Mouse (Mus musculus): ENCODE measurements around the gene Eif2b3. TPM values are rescaled to one million over a fixed set of nuclear protein-coding genes. Genes with fewer than 3 reads are reported as not detected.

Gene Eif2b3
- 4.9 TPM for polyA plus RNA-seq (2015; fragmentation: Illumina TruSeq; extraction: RNeasy Lipid Tissue Mini Kit (QIAGEN cat#74804); ENCODE audit: insufficient read depth, low read depth, low replicate concordance)

GRCm38 (mm10) chr4:117019206-117020134 is at the start of gene Eif2b3:
Gene Eif2b3, plus strand, starts transcription at chr4:117019402.

GRCm38 (mm10) chr4:116993672-116994621 is 25.3 kb upstream of the Eif2b3 start, which contains the start of gene Urod:
Gene Urod, minus strand, starts transcription at chr4:116994413.

GRCm38 (mm10) chr4:116995131-116995797 is 23.9 kb upstream of the Eif2b3 start, which contains the start of gene Hectd3:
Gene Hectd3, plus strand, starts transcription at chr4:116995317.

GRCm38 (mm10) chr4:117095551-117096452 is 76.6 kb downstream of the Eif2b3 start, which contains the start of gene Ptch2:
Gene Ptch2, plus strand, starts transcription at chr4:117096075.

GRCm38 (mm10) chr4:117125348-117125909 is 106.2 kb downstream of the Eif2b3 start, which contains the start of gene Btbd19:
Gene Btbd19, minus strand, starts transcription at chr4:117125725.

GRCm38 (mm10) chr4:117126675-117127290 is 107.6 kb downstream of the Eif2b3 start, which contains the start of gene Tctex1d4:
Gene Tctex1d4, plus strand, starts transcription at chr4:117126794.

GRCm38 (mm10) chr4:117133817-117134600 is 114.8 kb downstream of the Eif2b3 start, which contains the start of gene Plk3:
Gene Plk3, minus strand, starts transcription at chr4:117133963.

Other genes starting within 250 kb of the Eif2b3 start
- 2.9 TPM for gene Toe1, start 211.8 kb upstream of the Eif2b3 start, polyA plus RNA-seq (2015; fragmentation: Illumina TruSeq; extraction: RNeasy Lipid Tissue Mini Kit (QIAGEN cat#74804); ENCODE audit: insufficient read depth, low read depth, low replicate concordance)
- 1.1 TPM for gene Mutyh, start 211.7 kb upstream of the Eif2b3 start, polyA plus RNA-seq (2015; fragmentation: Illumina TruSeq; extraction: RNeasy Lipid Tissue Mini Kit (QIAGEN cat#74804); ENCODE audit: insufficient read depth, low read depth, low replicate concordance)
- not detected for gene Hpdl, start 197.7 kb upstream of the Eif2b3 start, polyA plus RNA-seq (2015; fragmentation: Illumina TruSeq; extraction: RNeasy Lipid Tissue Mini Kit (QIAGEN cat#74804); ENCODE audit: insufficient read depth, low read depth, low replicate concordance)
- 0.42 TPM for gene Zswim5, start 142.0 kb upstream of the Eif2b3 start, polyA plus RNA-seq (2015; fragmentation: Illumina TruSeq; extraction: RNeasy Lipid Tissue Mini Kit (QIAGEN cat#74804); ENCODE audit: insufficient read depth, low read depth, low replicate concordance)
- gene Urod, start 25.0 kb upstream of the Eif2b3 start, polyA plus RNA-seq (2015; fragmentation: Illumina TruSeq; extraction: RNeasy Lipid Tissue Mini Kit (QIAGEN cat#74804); ENCODE audit: insufficient read depth, low read depth, low replicate concordance): 26.0 TPM
- 7.8 TPM for gene Hectd3, start 24.1 kb upstream of the Eif2b3 start, polyA plus RNA-seq (2015; fragmentation: Illumina TruSeq; extraction: RNeasy Lipid Tissue Mini Kit (QIAGEN cat#74804); ENCODE audit: insufficient read depth, low read depth, low replicate concordance)
- gene Ptch2, start 76.7 kb downstream of the Eif2b3 start, polyA plus RNA-seq (2015; fragmentation: Illumina TruSeq; extraction: RNeasy Lipid Tissue Mini Kit (QIAGEN cat#74804); ENCODE audit: insufficient read depth, low read depth, low replicate concordance): 0.33 TPM
- 6.5 TPM for gene Btbd19, start 106.3 kb downstream of the Eif2b3 start, polyA plus RNA-seq (2015; fragmentation: Illumina TruSeq; extraction: RNeasy Lipid Tissue Mini Kit (QIAGEN cat#74804); ENCODE audit: insufficient read depth, low read depth, low replicate concordance)
- gene Tctex1d4, start 107.4 kb downstream of the Eif2b3 start, polyA plus RNA-seq (2015; fragmentation: Illumina TruSeq; extraction: RNeasy Lipid Tissue Mini Kit (QIAGEN cat#74804); ENCODE audit: insufficient read depth, low read depth, low replicate concordance): not detected
- 1.6 TPM for gene Plk3, start 114.6 kb downstream of the Eif2b3 start, polyA plus RNA-seq (2015; fragmentation: Illumina TruSeq; extraction: RNeasy Lipid Tissue Mini Kit (QIAGEN cat#74804); ENCODE audit: insufficient read depth, low read depth, low replicate concordance)
- gene Rps8, start 136.8 kb downstream of the Eif2b3 start, polyA plus RNA-seq (2015; fragmentation: Illumina TruSeq; extraction: RNeasy Lipid Tissue Mini Kit (QIAGEN cat#74804); ENCODE audit: insufficient read depth, low read depth, low replicate concordance): 1,006 TPM
- gene Kif2c, start 163.2 kb downstream of the Eif2b3 start, polyA plus RNA-seq (2015; fragmentation: Illumina TruSeq; extraction: RNeasy Lipid Tissue Mini Kit (QIAGEN cat#74804); ENCODE audit: insufficient read depth, low read depth, low replicate concordance): not detected
- gene Tmem53, start 232.5 kb downstream of the Eif2b3 start, polyA plus RNA-seq (2015; fragmentation: Illumina TruSeq; extraction: RNeasy Lipid Tissue Mini Kit (QIAGEN cat#74804); ENCODE audit: insufficient read depth, low read depth, low replicate concordance): not detected
- gene Armh1, start 232.7 kb downstream of the Eif2b3 start, polyA plus RNA-seq (2015; fragmentation: Illumina TruSeq; extraction: RNeasy Lipid Tissue Mini Kit (QIAGEN cat#74804); ENCODE audit: insufficient read depth, low read depth, low replicate concordance): not detected

Data from pancreas, adult 10 weeks (tissue).